Mouse (Mus musculus): ENCODE data around the gene Atp6v0b.

The Atp6v0b gene

DNA sequence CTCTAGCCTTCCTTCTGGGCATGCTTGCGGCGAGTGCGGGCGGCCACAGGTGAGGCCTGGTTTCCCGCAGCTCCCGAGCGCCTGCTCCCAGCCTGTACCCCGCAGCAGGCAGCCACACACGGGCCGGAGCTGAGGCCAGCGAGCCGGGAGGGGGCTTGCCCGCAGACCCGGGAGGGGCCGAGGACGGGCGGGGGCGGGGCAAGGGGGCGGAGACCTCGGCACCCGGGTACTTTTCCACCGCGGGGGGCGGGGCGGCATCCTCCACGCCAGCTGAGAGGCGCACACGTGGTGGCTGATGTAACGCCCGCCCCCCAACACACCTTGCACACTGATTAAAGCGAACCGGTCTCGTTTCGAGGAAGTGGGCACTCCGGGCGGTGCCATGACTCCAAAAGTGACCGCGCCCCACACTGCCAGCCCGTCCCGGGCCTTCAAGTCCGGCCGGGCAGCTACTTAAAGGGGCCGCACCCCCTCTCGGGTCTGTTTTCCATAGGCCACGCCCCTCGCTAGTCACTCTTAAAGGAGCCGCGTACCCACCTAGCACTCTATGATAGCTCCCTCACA is 50.8 kb downstream of the Atp6v0b start:
- peak; percentile 72 to 85 for DNase-seq (ENCODE audit: low spot score in 2 of 2)

DNA sequence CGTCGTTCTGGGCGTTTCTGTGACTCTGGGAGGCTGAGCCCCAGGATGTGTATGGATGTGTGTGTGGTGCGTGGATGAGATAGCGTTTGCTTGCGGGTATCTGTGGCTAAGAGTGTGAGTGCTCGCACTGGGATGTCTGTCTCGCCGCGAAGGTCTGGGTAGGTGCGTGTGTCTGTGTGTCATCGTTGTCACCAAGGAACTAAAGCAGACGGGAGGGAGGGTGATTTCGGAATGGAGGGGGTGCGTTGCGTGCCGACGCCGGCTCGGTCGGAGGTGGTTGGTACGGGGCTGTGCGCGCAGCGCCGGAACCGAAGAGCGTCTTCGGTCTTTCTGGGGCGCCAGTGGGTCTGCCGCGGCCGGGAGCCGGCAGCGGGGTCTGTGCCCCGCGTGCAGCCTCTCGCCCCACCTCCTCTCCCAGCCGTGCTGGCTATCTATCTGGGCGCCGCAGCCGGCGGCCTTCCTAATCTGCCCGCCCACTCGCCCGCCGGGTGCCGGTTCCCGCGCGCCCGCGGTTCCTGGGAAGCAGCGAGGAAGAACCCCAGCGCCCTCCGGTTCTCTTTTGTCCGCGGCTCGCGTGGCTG is 51.5 kb downstream of the Atp6v0b start:
- DNase-seq (ENCODE audit: low spot score in 2 of 2): peak in 1 of 2 experiments; percentile 51

DNA sequence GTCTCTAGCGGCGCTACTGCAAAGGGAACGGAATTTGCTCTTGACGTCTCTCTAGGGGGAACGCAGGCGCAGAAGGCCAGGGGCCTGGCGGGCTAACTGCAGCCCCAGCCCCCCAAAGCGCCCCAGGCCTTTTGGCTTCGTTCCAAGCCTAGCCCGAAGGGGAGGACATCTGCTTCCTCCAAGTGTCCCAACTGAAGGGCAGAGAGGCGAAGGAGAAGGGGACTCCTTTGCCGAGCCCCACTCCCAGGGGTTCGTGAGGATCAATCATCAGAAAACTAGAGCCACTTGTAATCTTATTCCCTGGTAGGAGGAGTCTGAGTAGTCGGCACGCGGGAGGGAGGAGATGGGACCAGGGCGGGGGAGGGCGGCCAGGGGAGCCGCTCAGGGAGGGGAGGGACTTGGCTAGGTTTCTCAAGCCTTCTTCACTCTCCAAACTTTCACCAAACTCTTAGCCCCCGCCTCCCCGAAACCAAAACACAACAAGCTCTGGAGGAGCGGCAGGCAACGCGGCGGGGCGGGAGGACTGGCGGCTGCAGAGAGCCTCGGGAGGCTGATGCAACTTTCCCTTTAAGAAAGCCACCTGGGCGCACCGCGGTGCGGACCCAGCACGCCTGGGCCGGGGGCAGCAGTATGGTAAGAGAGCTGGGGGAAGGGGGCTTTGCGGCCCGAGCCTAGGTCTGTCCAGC is 52.1 kb downstream of the Atp6v0b start:
- peak; percentile 38 to 60 for DNase-seq (ENCODE audit: low spot score in 2 of 2)

DNA sequence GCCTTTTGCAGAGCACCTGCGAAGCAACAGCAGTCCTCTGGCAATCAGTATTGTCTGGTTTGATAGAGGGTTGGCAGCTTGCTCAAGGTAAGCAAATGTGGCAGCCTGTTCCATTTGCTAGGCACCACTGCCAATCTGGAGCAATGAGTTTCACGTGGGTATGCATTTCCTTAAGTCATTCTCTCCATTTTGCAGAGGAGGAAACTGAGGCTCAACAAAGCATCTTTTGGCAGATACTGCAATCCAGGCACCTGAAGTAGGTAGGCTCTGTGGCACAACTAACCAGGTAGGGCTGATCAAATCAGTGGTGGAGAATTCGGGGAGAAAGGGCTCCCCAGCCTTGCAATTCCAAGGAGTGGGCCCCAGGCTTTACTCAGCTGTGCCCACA is 52.7 kb downstream of the Atp6v0b start, which contains the start of gene Slc6a9:
Gene Slc6a9, plus strand, starts transcription at position 50 of the 388 bp plus-strand sequence.
- DNase-seq (ENCODE audit: low spot score in 2 of 2): no peak

Data from cerebellum, postnatal 4 days (tissue).